Mouse (Mus musculus) liver, postnatal 0 days (tissue): ENCODE data around the gene Yap1.

Source experiments
- CTCF ChIP-seq: sonication (generic); IDR thresholded peaks from 2 replicates; pipeline ENCODE4 v1.5.1; 2016; ENCODE audit warnings: antibody characterized with exemption, low read depth
- EP300 ChIP-seq: IDR thresholded peaks from 2 replicates; pipeline ENCODE4 v1.6.1; 2016; ENCODE audit warnings: antibody characterized with exemption, low read depth, mild to moderate bottlenecking

DNA sequence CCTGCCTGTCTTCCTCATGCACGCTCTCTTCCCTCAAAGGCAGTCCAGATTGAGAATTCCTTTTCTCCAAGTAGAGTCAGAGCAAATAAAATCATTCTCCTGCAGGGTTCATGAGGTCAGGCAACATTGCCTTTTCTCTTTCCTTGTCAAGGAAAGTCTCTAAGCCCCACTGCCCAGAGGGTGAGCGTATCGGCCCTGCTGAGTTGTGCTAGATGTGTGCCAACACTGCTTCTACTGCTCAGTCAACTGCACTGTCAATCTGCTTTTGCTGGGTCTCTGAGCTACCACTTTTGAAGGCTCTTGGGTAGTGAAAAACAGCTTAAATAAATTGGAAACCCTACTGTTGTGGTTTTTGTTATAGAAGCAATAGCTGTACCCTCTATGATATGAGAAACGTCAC is 56.5 kb downstream of the Yap1 start:
- TF ChIP-seq CTCF (no peak), EP300 (no peak)
